Mouse (Mus musculus): ENCODE results near the gene Lrsam1. TPM values are rescaled to one million over a fixed set of nuclear protein-coding genes. Genes with fewer than 3 reads are reported as not detected.
A peak's percentile ranks its signal among the peaks of the same experiment; 100 is the strongest.

Lrsam1 gene
- total RNA-seq, 1 experiment from 2014 or later, result 28.7 TPM

GRCm38 (mm10) chr2:32894097-32894496, 67.3 kb downstream of the Lrsam1 start:
- DNase-seq, result no peak

DNA sequence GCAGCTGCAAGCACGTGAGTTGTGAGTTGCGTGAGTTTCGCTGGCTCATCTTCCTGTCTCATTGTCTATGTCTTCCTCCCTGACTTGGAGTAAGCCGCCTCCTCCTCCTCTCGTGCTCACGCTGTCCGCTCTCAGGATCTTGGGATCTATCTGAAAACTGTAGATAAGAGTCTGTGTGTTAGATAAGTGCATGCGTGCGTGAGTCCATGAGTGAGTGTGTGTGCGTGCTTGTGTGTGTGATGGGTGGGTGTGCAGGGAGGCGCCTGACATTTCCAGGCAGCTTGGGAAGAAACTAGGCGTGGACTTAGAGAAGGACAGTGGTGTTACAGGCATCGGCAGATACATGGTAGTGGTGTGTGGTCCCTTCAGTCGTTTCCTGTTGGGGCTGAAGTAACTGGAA, 68.9 kb downstream of the Lrsam1 start:
- DNase-seq, result no peak

DNA sequence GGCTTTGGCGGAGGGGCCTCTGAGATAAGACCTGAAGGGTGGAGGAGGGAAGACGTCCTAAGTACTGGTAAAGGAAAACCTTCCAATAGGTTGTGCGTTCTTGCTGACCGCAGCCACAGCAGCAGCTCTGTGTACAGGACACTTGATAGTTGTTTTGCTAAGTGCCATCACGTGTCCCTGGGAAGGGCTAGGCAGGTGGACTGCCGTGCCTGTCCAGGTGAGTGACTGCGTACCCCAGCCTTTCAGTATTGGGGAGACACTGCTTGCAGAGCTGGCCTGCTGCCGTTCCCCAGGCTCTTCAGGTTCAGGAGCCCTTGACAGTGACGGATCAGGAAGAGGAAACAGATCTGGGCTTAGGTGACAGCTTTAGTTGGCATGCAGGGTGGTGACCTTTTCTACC, 70.1 kb downstream of the Lrsam1 start:
- no peak for DNase-seq

DNA sequence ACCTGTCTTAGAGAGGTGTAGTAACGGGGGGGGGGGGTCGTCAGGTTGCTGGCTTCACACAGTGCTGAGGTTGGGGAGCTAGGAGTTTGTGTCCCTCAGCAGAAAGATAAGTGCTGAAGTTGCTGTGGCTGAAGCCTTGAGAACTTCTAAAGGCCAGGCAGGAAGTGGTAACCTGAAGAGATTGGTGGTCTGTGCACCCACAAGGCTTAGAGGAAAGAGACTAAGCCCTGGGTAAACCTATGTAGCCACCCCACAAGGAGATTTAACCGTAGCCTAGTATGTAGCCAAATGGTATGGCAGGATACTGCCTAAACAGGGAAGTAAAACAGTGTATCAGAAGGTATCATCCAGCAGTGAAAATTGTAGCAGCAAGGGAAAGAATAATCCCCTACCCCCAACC, 71.1 kb downstream of the Lrsam1 start:
- no peak for DNase-seq

- DNase-seq, result no peak
Measured at GRCm38 (mm10) chr2:32888551-32888950, 72.9 kb downstream of the Lrsam1 start.

DNA sequence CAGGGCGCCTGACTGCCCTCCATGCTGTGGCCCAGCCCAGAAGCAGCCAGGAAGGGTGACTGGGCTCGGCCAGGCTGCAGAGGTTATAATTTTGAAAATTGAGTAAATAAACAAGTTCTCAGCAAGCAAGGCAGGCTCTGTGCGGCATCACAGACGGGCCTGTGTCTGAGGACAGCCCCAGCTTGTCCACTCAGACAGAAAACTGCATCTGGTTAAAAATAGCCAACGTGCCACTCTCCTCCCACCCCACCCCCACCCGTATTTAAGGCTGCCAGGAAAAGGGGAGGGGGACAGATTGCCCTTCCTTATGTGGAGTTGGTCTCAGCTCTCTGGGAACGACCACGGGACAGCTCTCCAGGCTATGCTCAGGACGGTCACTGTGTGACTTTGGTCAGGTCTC, 73.4 kb downstream of the Lrsam1 start:
- DNase-seq, result no peak

- DNase-seq, result no peak
Measured at GRCm38 (mm10) chr2:32884745-32885144, 76.7 kb downstream of the Lrsam1 start.

- DNase-seq, result peak; percentile 44
Measured at GRCm38 (mm10) chr2:32882283-32883043, 79.0 kb downstream of the Lrsam1 start.

- peak; percentile 73 for DNase-seq
Measured at GRCm38 (mm10) chr2:32881723-32882122, 79.7 kb downstream of the Lrsam1 start.

GRCm38 (mm10) chr2:32881054-32881453, 80.4 kb downstream of the Lrsam1 start:
- no peak for DNase-seq

GRCm38 (mm10) chr2:32879593-32879992, 81.8 kb downstream of the Lrsam1 start:
- no peak for DNase-seq

- no peak for DNase-seq
Measured at GRCm38 (mm10) chr2:32878396-32878795, 83.0 kb downstream of the Lrsam1 start.

GRCm38 (mm10) chr2:32877761-32878393, 83.5 kb downstream of the Lrsam1 start:
- DNase-seq, result no peak

- DNase-seq, result no peak
Measured at GRCm38 (mm10) chr2:32877303-32877702, 84.1 kb downstream of the Lrsam1 start.

DNA sequence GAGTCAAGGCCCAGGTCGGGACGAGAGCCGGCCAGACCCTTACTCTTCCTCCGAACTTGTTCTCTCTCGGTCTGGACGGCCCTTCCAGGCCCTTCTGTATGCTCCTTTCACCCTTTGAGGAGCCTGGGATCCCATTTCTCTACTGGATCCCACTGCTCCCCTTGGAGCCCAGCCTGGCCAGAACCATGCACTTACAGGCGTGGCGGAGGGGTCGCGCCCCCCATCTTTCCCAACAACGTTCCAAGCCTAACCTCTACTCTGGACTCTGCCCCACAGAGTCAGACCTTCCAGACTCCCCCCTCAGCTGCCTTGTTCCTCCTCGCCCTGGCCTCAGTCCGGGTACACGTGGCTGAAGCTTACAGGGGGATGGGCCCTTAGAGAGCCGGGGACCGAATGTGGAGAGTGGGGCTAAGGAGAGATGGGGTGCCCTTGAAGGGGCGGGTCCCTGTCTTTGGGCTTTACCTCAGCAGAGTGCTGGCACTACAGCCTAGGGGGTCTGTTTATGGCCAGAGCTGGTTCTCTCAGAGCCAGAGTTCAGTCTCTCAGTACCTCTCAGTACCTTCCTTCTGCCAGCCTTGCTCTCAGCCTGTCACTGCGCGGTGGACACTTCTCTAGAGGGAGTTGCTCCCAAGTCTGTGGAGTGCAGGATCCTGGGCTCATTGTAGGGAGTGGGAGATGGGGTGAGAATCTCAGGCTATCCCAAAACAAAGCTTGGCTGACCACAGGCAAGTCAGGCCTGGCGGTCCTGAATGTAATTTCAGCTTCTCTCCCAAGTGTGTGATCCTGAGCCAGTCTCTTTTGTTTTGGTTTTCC, 84.7 kb downstream of the Lrsam1 start:
- DNase-seq, result no peak

DNA sequence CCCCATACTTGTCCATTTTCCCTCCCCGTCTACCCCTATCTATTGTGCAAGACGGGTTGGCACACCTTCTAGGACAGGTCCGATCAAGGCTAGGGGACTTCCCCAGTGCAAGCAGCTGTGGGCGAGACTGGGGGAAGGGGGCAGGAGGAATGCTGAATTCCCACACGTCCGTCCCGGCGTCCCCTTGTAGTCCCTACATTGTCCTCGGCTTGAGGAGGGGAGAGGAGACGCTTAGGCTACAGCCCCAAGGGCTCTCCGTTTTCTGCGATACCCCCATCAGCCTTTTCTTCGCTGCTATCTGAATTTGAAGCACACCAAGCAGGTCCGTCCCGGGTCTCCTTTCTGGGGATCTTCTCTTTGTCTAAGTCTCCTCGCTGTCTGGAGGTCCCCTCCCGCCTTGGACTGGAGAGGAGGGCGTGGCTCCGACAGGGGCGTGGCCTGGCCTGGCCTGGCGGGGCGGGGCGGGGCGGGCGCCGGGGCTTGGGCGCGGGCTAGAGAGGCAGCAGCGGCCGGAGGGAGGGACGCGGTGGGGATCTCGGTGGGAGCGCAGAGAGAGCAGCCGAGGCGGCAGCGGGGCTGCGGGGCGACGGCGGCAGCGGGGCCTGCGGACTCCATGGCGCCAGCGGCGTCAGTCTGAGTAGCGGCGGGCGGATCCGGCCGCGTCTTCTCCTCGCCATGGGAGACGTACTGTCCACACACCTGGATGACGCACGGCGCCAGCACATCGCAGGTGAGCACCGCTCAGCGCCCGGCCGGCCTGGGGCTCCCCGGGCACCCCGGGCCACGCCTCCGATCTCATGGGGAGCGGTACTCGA, 85.5 kb downstream of the Lrsam1 start, which contains the start of gene Fam129b:
TSS of gene Fam129b (plus strand) at position 440 of the 815 bp plus-strand sequence.
- DNase-seq, result peak; percentile 88

Other genes with a start within 250 kb of the Lrsam1 start
- gene Cdk9, start 248.5 kb downstream of the Lrsam1 start, total RNA-seq (2021), result 83.6 and 96.8 TPM in 2 replicates
- gene Sh2d3c, start 240.6 kb downstream of the Lrsam1 start, total RNA-seq (2021), result 14.3 and 23.7 TPM in 2 replicates
- not detected in 2 replicates for gene 6330409D20Rik, start 220.6 kb downstream of the Lrsam1 start, total RNA-seq (2021)
- 24.7 and 30.8 TPM in 2 replicates for gene Tor2a, start 204.4 kb downstream of the Lrsam1 start, total RNA-seq (2021)
- gene Ttc16, start 186.0 kb downstream of the Lrsam1 start, total RNA-seq (2021), result 0.15 and 0.24 TPM in 2 replicates
- 5.7 and 5.9 TPM in 2 replicates for gene Ptrh1, start 185.8 kb downstream of the Lrsam1 start, total RNA-seq (2021)
- not detected in 2 replicates for gene Cfap157, start 177.2 kb downstream of the Lrsam1 start, total RNA-seq (2021)
- gene Stxbp1, start 114.4 kb downstream of the Lrsam1 start, total RNA-seq (2021), result 15.6 and 22.2 TPM in 2 replicates
- gene Fam129b, start 85.5 kb downstream of the Lrsam1 start, total RNA-seq (2021), result 14.0 and 15.2 TPM in 2 replicates
- 133 and 250 TPM in 2 replicates for gene Rpl12, start 55 bp downstream of the Lrsam1 start, total RNA-seq (2021)
- gene Slc2a8, start 20.5 kb upstream of the Lrsam1 start, total RNA-seq (2021), result 15.0 and 24.4 TPM in 2 replicates
- 17.3 and 19.2 TPM in 2 replicates for gene Garnl3, start 170.0 kb upstream of the Lrsam1 start, total RNA-seq (2021)

All from adrenal gland, postnatal 25 days (tissue).